Mouse (Mus musculus) lung, postnatal 0 days (tissue): ENCODE results near the gene Ksr2. TPM values are rescaled to one million over a fixed set of nuclear protein-coding genes. Genes with fewer than 3 reads are reported as not detected.

Experiments
- ATAC-seq: fragments of 200-750 bp; cut with Nextera tagmentation; 2 replicates; pipeline ENCODE4 v1.8.0; 2017; ENCODE audit warnings: moderate library complexity
- DNase-seq: peaks from one replicate; pipeline ENCODE4 v3.0.0-alpha.2; 2016; ENCODE audit warnings: low spot score
- H3K27ac ChIP-seq: fragments of 300-500 bp; sonication (generic); 2 replicates; pipeline ENCODE4 v1.5.1; 2014; ENCODE audit warnings: antibody characterized with exemption, mild to moderate bottlenecking, low read length, mixed read lengths
- H3K27me3 ChIP-seq: fragments of 300-500 bp; sonication (generic); replicated peaks from 2 replicates; pipeline ENCODE4 v1.6.1; 2014; ENCODE audit warnings: low read length, mixed read lengths; ENCODE audit not compliant: insufficient read depth
- H3K36me3 ChIP-seq: fragments of 300-500 bp; sonication (generic); 2 replicates; pipeline ENCODE4 v1.6.1; 2014; ENCODE audit warnings: low read length, mixed read lengths; ENCODE audit not compliant: insufficient read depth
- H3K4me1 ChIP-seq: fragments of 300-500 bp; sonication (generic); 2 replicates; pipeline ENCODE4 v1.6.1; 2014; ENCODE audit warnings: antibody characterized with exemption, low read depth, low read length, mixed read lengths; ENCODE audit not compliant: insufficient read depth
- H3K4me2 ChIP-seq: fragments of 300-500 bp; sonication (generic); replicated peaks from 2 replicates; pipeline ENCODE4 v1.6.1; 2014; ENCODE audit warnings: low read depth, mild to moderate bottlenecking, low read length, moderate library complexity, mixed read lengths
- H3K4me3 ChIP-seq: fragments of 300-500 bp; sonication (generic); 2 replicates; pipeline ENCODE4 v1.5.1; 2014; ENCODE audit warnings: low read depth, low read length
- H3K9ac ChIP-seq: fragments of 300-500 bp; sonication (generic); replicated peaks from 2 replicates; pipeline ENCODE4 v1.6.1; 2014; ENCODE audit warnings: low read depth, mild to moderate bottlenecking
- H3K9me3 ChIP-seq: fragments of 300-500 bp; sonication (generic); 2 replicates; pipeline ENCODE4 v1.6.1; 2016; ENCODE audit warnings: low read length, mixed read lengths
- CTCF ChIP-seq: IDR thresholded peaks from 2 replicates; pipeline ENCODE4 v1.5.1; 2016; ENCODE audit warnings: antibody characterized with exemption, mild to moderate bottlenecking
- EP300 ChIP-seq: IDR thresholded peaks from 2 replicates; pipeline ENCODE4 v1.6.1; 2016; ENCODE audit warnings: antibody characterized with exemption, mild to moderate bottlenecking, control low read depth
- WGBS: fragments of 180-500 bp; shearing (Covaris S2); extraction: QIAGEN DNeasy Blood & Tissue Kit; methylation state at CpG from one replicate; pipeline ENCODE4 v1.1.7; 2014; 5-methylcytosine and 5-hydroxymethylcytosine counted together
- polyA plus RNA-seq: library from polyadenylated mRNA; unstranded; fragments of >200 nt; fragmentation: Nextera tagmentation; extraction: Ambion mirVana; gene quantifications from 2 replicates; pipeline ENCODE4 v1.2.1, GENCODE M21; 2015

Gene Ksr2
- polyA plus RNA-seq, 1 experiment from 2014 or later = 0.08 TPM

GRCm38 (mm10) chr5:117712207-117712606 is 298.4 kb downstream of the Ksr2 start:
- H3K27ac ChIP-seq = no peak overlapping the region
- no peaks in the 10 kb centered on the region for H3K9me3 ChIP-seq
- peak; percentile 89 for ATAC-seq
- no peaks in the 10 kb centered on the region for H3K36me3 ChIP-seq
- DNase-seq = peak; percentile 92
- no peak overlapping the region for H3K4me3 ChIP-seq
- TF ChIP-seq EP300 (peak; percentile 54; the same call in 1 of the 2 replicates), CTCF (no peak)
- H3K27me3 ChIP-seq = no peaks in the 10 kb centered on the region
- WGBS = 38% methylated on average over 12 of the region's 12 CpGs
- no peaks in the 10 kb centered on the region for H3K4me1 ChIP-seq
- 0 out of 2 replicates have a peak overlapping the region, but pooled peaks have one; percentile 11 for H3K4me2 ChIP-seq
- H3K9ac ChIP-seq = no peak overlapping the region

GRCm38 (mm10) chr5:117717120-117717519 is 303.3 kb downstream of the Ksr2 start:
- DNase-seq (no peak), ATAC-seq (no peak)
- H3K27ac ChIP-seq = no peak overlapping the region
- H3K9me3 ChIP-seq = no peaks in the 10 kb centered on the region
- no peaks in the 10 kb centered on the region for H3K27me3 ChIP-seq
- H3K4me3 ChIP-seq = no peak overlapping the region
- no peak overlapping the region for H3K9ac ChIP-seq
- H3K4me1 ChIP-seq = no peaks in the 10 kb centered on the region
- H3K36me3 ChIP-seq = no peaks in the 10 kb centered on the region
- TF ChIP-seq CTCF (no peak), EP300 (no peak)
- H3K4me2 ChIP-seq = no peak overlapping the region
- 82% methylated on average over 9 of the region's 9 CpGs for WGBS

- no peak overlapping the region for H3K9ac ChIP-seq
- H3K27ac ChIP-seq = no peak overlapping the region
- H3K36me3 ChIP-seq = no peaks in the 10 kb centered on the region
- H3K4me2 ChIP-seq = no peak overlapping the region
- H3K4me3 ChIP-seq = no peak overlapping the region
- 47% methylated on average over 4 of the region's 4 CpGs for WGBS
- no peaks in the 10 kb centered on the region for H3K27me3 ChIP-seq
- TF ChIP-seq CTCF = no peak
- no peak for TF ChIP-seq EP300
- ATAC-seq (no peak), DNase-seq (peak; percentile 40)
- no peaks in the 10 kb centered on the region for H3K9me3 ChIP-seq
- no peaks in the 10 kb centered on the region for H3K4me1 ChIP-seq
Observed at GRCm38 (mm10) chr5:117723316-117723715, 309.5 kb downstream of the Ksr2 start.

- ATAC-seq (peak; percentile 69), DNase-seq (peak; percentile 72)
- no peak overlapping the region for H3K9ac ChIP-seq
- H3K4me3 ChIP-seq = no peak overlapping the region
- WGBS = 33% methylated on average over 6 of the region's 6 CpGs
- no peaks in the 10 kb centered on the region for H3K36me3 ChIP-seq
- H3K4me1 ChIP-seq = no peaks in the 10 kb centered on the region
- no peak overlapping the region for H3K4me2 ChIP-seq
- no peaks in the 10 kb centered on the region for H3K9me3 ChIP-seq
- no peak overlapping the region for H3K27ac ChIP-seq
- no peak for TF ChIP-seq EP300
- no peak for TF ChIP-seq CTCF
- no peaks in the 10 kb centered on the region for H3K27me3 ChIP-seq
Observed at GRCm38 (mm10) chr5:117726548-117726947, 312.7 kb downstream of the Ksr2 start.

- ATAC-seq = 0 out of 2 replicates have a peak, but pooled peaks have one; percentile 12
Observed at GRCm38 (mm10) chr5:117727138-117727537, 313.3 kb downstream of the Ksr2 start.

GRCm38 (mm10) chr5:117731311-117731710 is 317.5 kb downstream of the Ksr2 start:
- Histone ChIP-seq H3K4me1 (no peaks in the 10 kb centered on the region), H3K27me3 (no peaks in the 10 kb centered on the region), H3K27ac (no peak overlapping the region), H3K9me3 (no peaks in the 10 kb centered on the region), H3K4me2 (no peak overlapping the region), H3K4me3 (no peak overlapping the region), H3K9ac (no peak overlapping the region), H3K36me3 (no peaks in the 10 kb centered on the region)
- TF ChIP-seq EP300 (no peak), CTCF (no peak)
- 54% methylated on average over 6 of the region's 6 CpGs for WGBS
- DNase-seq = no peak
- ATAC-seq = no peak

More at GRCm38 (mm10) chr5:117727138-117727537, 313.3 kb downstream of the Ksr2 start:
- Histone ChIP-seq H3K9ac (no peak overlapping the region), H3K36me3 (no peaks in the 10 kb centered on the region), H3K4me2 (no peak overlapping the region), H3K27me3 (no peaks in the 10 kb centered on the region), H3K4me3 (no peak overlapping the region), H3K4me1 (no peaks in the 10 kb centered on the region), H3K9me3 (no peaks in the 10 kb centered on the region), H3K27ac (no peak overlapping the region)
- DNase-seq = no peak
- TF ChIP-seq CTCF (no peak), EP300 (no peak)
- 28% methylated on average over 7 of the region's 7 CpGs for WGBS
